Mouse (Mus musculus): ENCODE measurements around the gene Kti12. TPM values are rescaled to one million over a fixed set of nuclear protein-coding genes. Genes with fewer than 3 reads are reported as not detected.

Kti12 gene
- polyA plus RNA-seq (2021; fragmentation: Nextera tagmentation): 30.2 and 33.0 TPM in 2 replicates
- long read RNA-seq, experiment 1, transcript Kti12-201 (1 exons, 1,629 nt): major isoform, 71 of 71 reads
- long read RNA-seq, experiment 1, partial matches to known transcripts: 0 of 71 reads
- long read RNA-seq, experiment 1, other reads (novel, unspliced or antisense): 0 of 71 reads
- long read RNA-seq, experiment 2, transcript Kti12-201 (1 exons, 1,629 nt): major isoform, 127 of 127 reads
- long read RNA-seq, experiment 2, partial matches to known transcripts: 0 of 127 reads
- long read RNA-seq, experiment 2, other reads (novel, unspliced or antisense): 0 of 127 reads

DNA sequence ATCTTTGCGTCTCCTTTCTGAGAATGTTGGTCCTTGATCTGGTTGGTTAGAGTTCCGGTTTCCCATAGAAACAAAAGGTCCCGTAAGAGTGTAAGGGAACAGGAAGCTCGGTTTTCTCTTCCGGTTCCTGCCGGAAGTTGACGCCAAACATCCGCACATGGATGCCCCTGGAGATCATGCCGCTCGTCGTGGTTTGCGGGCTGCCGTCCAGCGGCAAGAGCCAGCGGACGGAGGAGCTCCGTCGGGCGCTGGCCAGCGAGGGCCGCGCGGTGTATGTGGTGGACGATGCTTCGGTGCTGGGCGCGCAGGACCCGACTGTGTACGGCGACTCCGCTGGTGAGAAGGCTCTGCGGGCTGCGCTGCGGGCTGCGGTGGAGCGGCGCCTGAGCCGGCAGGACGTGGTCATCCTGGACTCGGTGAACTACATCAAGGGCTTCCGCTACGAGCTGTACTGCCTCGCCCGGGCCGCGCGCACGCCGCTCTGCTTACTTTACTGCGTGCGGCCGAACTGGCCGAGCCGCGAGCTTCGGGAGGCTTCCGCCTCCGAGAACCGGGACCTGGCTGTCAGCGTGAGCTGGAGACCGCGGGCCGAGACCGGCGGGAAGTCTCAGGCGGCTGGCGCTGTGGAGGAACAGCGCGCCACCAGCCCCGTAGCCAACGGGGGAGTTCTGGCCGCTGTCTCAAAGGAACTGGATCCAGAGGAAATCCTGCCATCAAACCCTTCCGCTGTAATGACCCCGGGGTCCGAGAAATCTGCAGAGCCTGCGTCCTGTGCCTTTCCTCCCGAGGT lies at the start of gene Kti12:
Gene Kti12, plus strand, starts transcription at position 71 of the 790 bp plus-strand sequence.

GRCm38 (mm10) chr4:108832916-108833827 lies 14.4 kb upstream of the Kti12 start, which contains the start of gene Btf3l4:
Gene Btf3l4 (minus strand): TSS chr4:108833614.

DNA sequence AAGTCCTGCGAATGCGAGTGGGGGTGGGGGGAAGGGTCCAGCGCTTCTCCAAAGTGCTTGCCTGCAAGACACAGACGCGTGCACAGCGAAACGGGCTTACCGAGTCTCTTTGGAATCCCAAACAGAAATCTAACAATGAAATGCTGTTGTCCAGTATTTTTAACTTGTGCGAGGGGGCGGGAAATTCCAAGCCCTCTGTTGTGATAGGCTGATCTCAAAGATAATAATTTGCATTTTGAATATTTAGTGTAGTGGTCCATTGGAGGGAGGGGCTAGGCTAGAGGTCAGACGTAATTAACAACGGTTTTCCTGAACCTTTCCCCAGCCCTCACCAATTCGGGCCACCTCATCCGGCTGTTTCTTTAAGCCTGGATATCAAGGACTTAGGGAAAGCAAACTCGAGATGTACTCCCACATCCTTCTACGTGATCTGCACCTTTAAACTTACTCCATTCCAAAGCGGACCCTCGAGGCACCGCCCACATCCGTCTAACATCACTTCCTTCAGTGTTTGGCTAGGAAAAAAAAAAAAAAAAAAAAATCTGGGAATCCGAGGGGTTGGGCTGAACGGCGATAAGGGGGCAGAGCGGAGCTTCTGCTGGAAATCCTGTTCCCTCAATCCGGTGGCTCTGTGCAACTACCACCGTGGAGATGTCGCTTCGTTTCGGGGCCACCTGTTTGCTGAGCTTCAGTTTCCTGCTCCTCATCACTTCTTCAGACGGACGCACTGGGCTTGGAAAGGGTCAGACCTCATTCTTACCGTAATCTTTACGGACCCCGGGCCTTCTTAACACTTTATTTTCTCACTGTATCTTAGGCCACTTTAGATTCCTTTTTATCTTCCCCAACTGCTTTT lies 13.2 kb upstream of the Kti12 start, which contains the start of gene Txndc12:
Gene Txndc12, plus strand, starts transcription at position 487 of the 856 bp plus-strand sequence.

DNA sequence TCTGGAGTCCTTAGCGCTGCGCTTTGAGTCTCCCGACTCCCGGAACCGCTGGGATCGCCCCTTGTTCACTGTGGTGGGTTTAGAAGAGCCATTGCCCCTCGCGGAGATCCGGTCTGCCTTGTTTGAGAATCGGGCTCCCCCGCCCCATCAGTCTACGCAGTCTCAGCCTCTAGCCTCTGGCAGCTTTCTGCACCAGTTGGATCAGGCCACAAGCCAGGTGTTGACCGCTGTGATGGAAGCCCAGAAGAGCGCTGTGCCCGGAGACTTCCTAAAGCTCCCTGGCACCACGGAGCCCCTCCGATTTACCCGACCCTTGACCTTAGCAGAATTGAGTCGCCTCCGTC lies 892 bp downstream of the Kti12 start, which contains the start of gene A730015C16Rik:
Gene A730015C16Rik, minus strand, starts transcription at position 115 of the 344 bp plus-strand sequence.

GRCm38 (mm10) chr4:108878963-108879822 lies 31.6 kb downstream of the Kti12 start, which contains the start of gene Rab3b:
Gene Rab3b (plus strand): TSS chr4:108879063.

Other genes with a start within 250 kb of the Kti12 start
- 5.7 and 5.9 TPM in 2 replicates for gene Cc2d1b, start 227.8 kb upstream of the Kti12 start, polyA plus RNA-seq (2021; fragmentation: Nextera tagmentation)
- 0.82 and 0.94 TPM in 2 replicates for gene 3110021N24Rik, start 128.1 kb upstream of the Kti12 start, polyA plus RNA-seq (2021; fragmentation: Nextera tagmentation)
- 10.9 and 11.7 TPM in 2 replicates for gene Zfyve9, start 67.0 kb upstream of the Kti12 start, polyA plus RNA-seq (2021; fragmentation: Nextera tagmentation)
- gene Btf3l4, start 14.2 kb upstream of the Kti12 start, polyA plus RNA-seq (2021; fragmentation: Nextera tagmentation): 84.0 and 92.5 TPM in 2 replicates
- gene Txndc12, start 13.2 kb upstream of the Kti12 start, polyA plus RNA-seq (2021; fragmentation: Nextera tagmentation): 35.4 and 36.0 TPM in 2 replicates
- gene A730015C16Rik, start 834 bp downstream of the Kti12 start, polyA plus RNA-seq (2021; fragmentation: Nextera tagmentation): 0.25 and 0.34 TPM in 2 replicates
- 81.1 and 103 TPM in 2 replicates for gene Rab3b, start 31.3 kb downstream of the Kti12 start, polyA plus RNA-seq (2021; fragmentation: Nextera tagmentation)
- 16.7 and 21.1 TPM in 2 replicates for gene Nrd1, start 152.9 kb downstream of the Kti12 start, polyA plus RNA-seq (2021; fragmentation: Nextera tagmentation)